Mouse (Mus musculus) hindbrain, postnatal 0 days (tissue): ENCODE measurements around the gene Dock10. TPM values are rescaled to one million over a fixed set of nuclear protein-coding genes. Genes with fewer than 3 reads are reported as not detected.

Experiments used
- ATAC-seq: fragments of 200-750 bp; cut with Nextera tagmentation; 2 replicates; pipeline ENCODE4 v1.8.0; 2017; ENCODE audit warnings: mild to moderate bottlenecking, moderate TSS enrichment, moderate library complexity
- DNase-seq: peaks from one replicate; pipeline ENCODE4 v3.0.0-alpha.2; 2015; ENCODE audit warnings: low spot score
- H3K27ac ChIP-seq: fragments of 300-500 bp; sonication (generic); 2 replicates; pipeline ENCODE4 v1.5.1; 2014; ENCODE audit warnings: mild to moderate bottlenecking
- H3K27me3 ChIP-seq: fragments of 300-500 bp; sonication (generic); 2 replicates; pipeline ENCODE4 v1.6.1; 2014; ENCODE audit warnings: low read length, mixed read lengths; ENCODE audit not compliant: insufficient read depth
- H3K36me3 ChIP-seq: fragments of 300-500 bp; sonication (generic); 2 replicates; pipeline ENCODE4 v1.6.1; 2014; ENCODE audit warnings: low read length, mixed read lengths; ENCODE audit not compliant: insufficient read depth
- H3K4me1 ChIP-seq: fragments of 300-500 bp; sonication (generic); 2 replicates; pipeline ENCODE4 v1.6.1; 2014; ENCODE audit warnings: antibody characterized with exemption, low read length, mixed read lengths; ENCODE audit not compliant: insufficient read depth
- H3K4me2 ChIP-seq: fragments of 300-500 bp; sonication (generic); 2 replicates; pipeline ENCODE4 v1.6.1; 2014; ENCODE audit warnings: low read depth, mild to moderate bottlenecking, low read length, moderate library complexity, mixed read lengths
- H3K4me3 ChIP-seq: fragments of 300-500 bp; sonication (generic); 2 replicates; pipeline ENCODE4 v1.5.1; 2014; ENCODE audit warnings: low read length
- H3K9ac ChIP-seq: fragments of 300-500 bp; sonication (generic); replicated peaks from 2 replicates; pipeline ENCODE4 v1.6.1; 2014; ENCODE audit warnings: mild to moderate bottlenecking, low read length, moderate library complexity, mixed read lengths
- H3K9me3 ChIP-seq: fragments of 300-500 bp; sonication (generic); 2 replicates; pipeline ENCODE4 v1.6.1; 2016; ENCODE audit warnings: low read length, mixed read lengths
- CTCF ChIP-seq: IDR thresholded peaks from 2 replicates; pipeline ENCODE4 v1.5.1; 2016; ENCODE audit warnings: antibody characterized with exemption, control low read depth, low read depth
- WGBS: fragments of 180-500 bp; shearing (Covaris S2); extraction: QIAGEN DNeasy Blood & Tissue Kit; methylation state at CpG from one replicate; pipeline ENCODE4 v1.1.7; 2014; 5-methylcytosine and 5-hydroxymethylcytosine counted together
- polyA plus RNA-seq: library from polyadenylated mRNA; unstranded; fragments of >200 nt; fragmentation: Nextera tagmentation; extraction: Ambion mirVana; gene quantifications from 2 replicates; pipeline ENCODE4 v1.2.1, GENCODE M21; 2015
- total RNA-seq: library from RNA; depleted of rRNA; stranded (reverse); fragments of >200 nt; gene quantifications from 2 replicates; pipeline ENCODE4 v1.2.3, GENCODE M21; 2014

The Dock10 gene
- total and polyA plus RNA-seq, 2 experiments from 2014 or later = 4.8 to 21.6 TPM

GRCm38 (mm10) chr1:80659465-80660245, 98.7 kb downstream of the Dock10 start:
- Histone ChIP-seq H3K27ac (no peak overlapping the region), H3K9me3 (no peaks in the 10 kb centered on the region), H3K9ac (no peak overlapping the region), H3K27me3 (no peaks in the 10 kb centered on the region), H3K4me1 (no peaks in the 10 kb centered on the region), H3K36me3 (no peaks in the 10 kb centered on the region), H3K4me2 (no peak overlapping the region), H3K4me3 (no peak overlapping the region)
- no peak for ATAC-seq
- WGBS = 77% methylated on average over 6 of the region's 6 CpGs
- DNase-seq = peak; percentile 5
- no peak for TF ChIP-seq CTCF

- Histone ChIP-seq H3K4me3 (no peak overlapping the region), H3K9ac (no peak overlapping the region), H3K4me2 (no peak overlapping the region), H3K4me1 (no peaks in the 10 kb centered on the region), H3K9me3 (no peaks in the 10 kb centered on the region), H3K27ac (no peak overlapping the region), H3K27me3 (no peaks in the 10 kb centered on the region), H3K36me3 (no peaks in the 10 kb centered on the region)
- no peak for ATAC-seq
- 54% methylated on average over 2 of the region's 2 CpGs for WGBS
- no peak for TF ChIP-seq CTCF
- peak; percentile 37 for DNase-seq
Observed at GRCm38 (mm10) chr1:80656389-80656788, 101.9 kb downstream of the Dock10 start.

DNA sequence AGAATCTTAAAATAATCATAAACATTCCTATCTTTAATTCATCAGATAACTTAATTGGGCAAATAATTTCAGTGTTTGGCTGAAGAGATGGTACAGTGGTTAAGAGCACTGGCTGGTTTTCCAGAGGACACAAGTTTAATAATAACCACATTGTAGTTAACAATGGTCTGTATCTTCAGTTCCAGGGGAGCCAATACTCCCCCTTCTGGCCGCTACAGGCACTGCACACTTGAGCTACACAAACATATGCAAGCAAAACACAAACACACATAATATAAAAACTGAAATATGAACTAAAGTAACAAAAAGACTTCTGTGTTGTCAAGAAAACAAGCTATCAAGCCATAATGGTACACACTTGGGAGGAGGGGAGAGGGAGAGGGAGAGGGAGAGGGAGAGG, 102.5 kb downstream of the Dock10 start:
- no peak for DNase-seq
- no peak overlapping the region for H3K9ac ChIP-seq
- H3K4me1 ChIP-seq = no peaks in the 10 kb centered on the region
- H3K36me3 ChIP-seq = no peaks in the 10 kb centered on the region
- no peak overlapping the region for H3K4me2 ChIP-seq
- WGBS = 63% methylated on average over 1 of the region's 1 CpGs
- H3K9me3 ChIP-seq = no peaks in the 10 kb centered on the region
- H3K27me3 ChIP-seq = no peaks in the 10 kb centered on the region
- no peak overlapping the region for H3K4me3 ChIP-seq
- peak; percentile 33 for TF ChIP-seq CTCF
- H3K27ac ChIP-seq = no peak overlapping the region
- no peak for ATAC-seq

DNA sequence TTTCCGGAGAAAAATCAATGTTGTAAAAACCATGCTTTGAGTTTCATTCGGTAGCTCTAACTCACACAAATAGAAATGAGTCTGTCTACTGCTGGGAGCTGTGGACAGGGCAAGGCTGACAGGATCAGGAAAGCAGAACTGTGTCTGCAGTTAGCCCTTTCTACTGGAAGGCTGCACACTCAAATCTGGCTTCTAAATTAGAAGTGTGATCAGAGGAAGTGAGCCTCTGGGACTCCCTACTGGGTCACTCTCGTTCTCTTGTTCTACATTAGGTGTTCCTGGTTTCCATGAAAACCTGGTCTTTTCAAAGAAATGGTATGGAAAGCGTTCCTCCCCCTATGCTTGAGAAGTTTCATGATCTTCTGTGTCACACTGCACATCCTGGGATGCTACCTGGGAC, 103.1 kb downstream of the Dock10 start:
- no peak overlapping the region for H3K27ac ChIP-seq
- H3K9ac ChIP-seq = no peak overlapping the region
- no peak overlapping the region for H3K4me3 ChIP-seq
- no peak overlapping the region for H3K4me2 ChIP-seq
- H3K36me3 ChIP-seq = no peaks in the 10 kb centered on the region
- TF ChIP-seq CTCF = no peak
- DNase-seq = no peak
- 83% methylated on average over 4 of the region's 4 CpGs for WGBS
- no peaks in the 10 kb centered on the region for H3K27me3 ChIP-seq
- H3K9me3 ChIP-seq = no peaks in the 10 kb centered on the region
- no peaks in the 10 kb centered on the region for H3K4me1 ChIP-seq
- no peak for ATAC-seq

DNA sequence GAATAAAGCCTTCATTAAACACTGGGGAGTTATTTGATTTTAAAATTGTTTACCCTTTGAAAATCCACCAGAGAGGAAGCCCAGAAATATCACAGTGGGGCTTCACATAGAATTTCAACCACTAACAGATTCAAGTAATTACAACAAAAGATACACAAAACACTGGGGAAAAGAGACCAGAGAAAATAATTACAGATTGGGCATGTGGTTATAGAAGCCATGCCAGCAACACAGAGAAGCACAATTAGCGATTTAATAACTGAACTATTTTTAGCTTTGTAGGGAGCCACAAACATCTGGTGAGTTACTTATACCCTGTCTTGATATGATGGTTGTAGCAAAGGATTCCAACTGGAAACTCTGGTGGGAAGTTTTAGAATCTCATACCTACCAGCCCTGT, 104.2 kb downstream of the Dock10 start:
- no peak overlapping the region for H3K4me3 ChIP-seq
- no peak overlapping the region for H3K9ac ChIP-seq
- no peaks in the 10 kb centered on the region for H3K27me3 ChIP-seq
- no peak for TF ChIP-seq CTCF
- no peaks in the 10 kb centered on the region for H3K36me3 ChIP-seq
- 83% methylated on average over 1 of the region's 1 CpGs for WGBS
- ATAC-seq (no peak), DNase-seq (peak; percentile 7)
- no peaks in the 10 kb centered on the region for H3K4me1 ChIP-seq
- no peak overlapping the region for H3K27ac ChIP-seq
- H3K9me3 ChIP-seq = no peaks in the 10 kb centered on the region
- H3K4me2 ChIP-seq = no peak overlapping the region

DNA sequence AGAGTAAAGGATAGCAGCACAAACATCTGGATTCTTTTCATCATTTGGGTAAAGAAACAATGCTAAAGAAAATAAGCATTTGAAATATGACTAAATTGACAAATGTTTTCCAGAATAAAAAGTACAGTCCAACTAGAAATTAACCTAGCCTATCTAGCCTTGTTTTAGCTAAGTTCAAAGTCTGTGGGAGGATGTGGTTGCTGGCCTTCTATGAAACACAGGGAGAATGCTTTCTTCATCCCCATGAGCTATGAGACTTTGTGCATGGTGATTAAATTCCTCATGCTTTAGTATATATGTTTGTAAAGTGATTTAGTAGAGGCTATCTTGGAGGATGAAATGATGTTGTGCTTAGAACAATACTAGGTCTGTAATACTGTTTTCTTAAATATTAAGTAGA, 105.5 kb downstream of the Dock10 start:
- Histone ChIP-seq H3K4me2 (no peak overlapping the region), H3K9me3 (no peaks in the 10 kb centered on the region), H3K9ac (no peak overlapping the region), H3K27me3 (no peaks in the 10 kb centered on the region), H3K4me1 (no peaks in the 10 kb centered on the region), H3K4me3 (no peak overlapping the region), H3K27ac (no peak overlapping the region), H3K36me3 (no peaks in the 10 kb centered on the region)
- no peak for DNase-seq
- no peak for TF ChIP-seq CTCF
- ATAC-seq = no peak

GRCm38 (mm10) chr1:80652083-80652482, 106.2 kb downstream of the Dock10 start:
- H3K36me3 ChIP-seq = no peaks in the 10 kb centered on the region
- no peaks in the 10 kb centered on the region for H3K27me3 ChIP-seq
- DNase-seq = no peak
- ATAC-seq = no peak
- no peak overlapping the region for H3K4me3 ChIP-seq
- 66% methylated on average over 2 of the region's 2 CpGs for WGBS
- H3K9me3 ChIP-seq = no peaks in the 10 kb centered on the region
- TF ChIP-seq CTCF = no peak
- H3K9ac ChIP-seq = no peak overlapping the region
- H3K27ac ChIP-seq = no peak overlapping the region
- no peaks in the 10 kb centered on the region for H3K4me1 ChIP-seq
- no peak overlapping the region for H3K4me2 ChIP-seq
